ENCODE assay signal across 28 mouse cellular contexts in the genomic region with DNA sequence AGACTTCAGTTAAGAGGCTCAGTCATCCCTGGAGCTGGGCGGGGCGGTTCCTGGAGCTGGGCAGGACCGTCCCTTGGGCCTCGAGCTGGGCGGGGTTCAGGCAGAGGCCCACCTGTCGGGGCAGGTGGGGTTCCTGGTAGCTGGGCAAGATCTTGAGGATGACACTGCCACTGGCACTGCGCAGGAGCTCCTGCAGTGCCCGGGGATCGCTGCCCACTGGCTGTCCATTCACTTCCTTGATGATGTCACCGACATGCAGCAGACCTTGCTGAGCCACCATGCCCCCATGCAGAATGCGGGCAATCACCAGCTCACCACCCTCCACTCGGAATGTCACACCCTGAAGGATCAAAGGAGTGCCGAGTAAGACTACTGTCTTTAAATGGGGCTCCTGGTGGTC. TPM values are rescaled to one million over a fixed set of nuclear protein-coding genes. Genes with fewer than 3 reads are reported as not detected.
DNase-seq lines count a peak whose midpoint lies in the region; ATAC-seq and TF ChIP-seq lines count a peak whose summit lies in the region.
"Had no signal": no experiment of that assay in that cellular context is flagged by ENCODE, and none has a peak within 500 bp of the region (broad histone marks: within the 10 kb centered on the region; RNA-seq: fewer than 3 reads in every experiment).

No protein-coding gene starts in this region.

- H3K9me3 ChIP-seq in liver, embryonic 11.5 days (ENCODE audit: control insufficient read depth, low read length): no peaks in the 10 kb centered on the region
- H3K9me3 ChIP-seq: embryonic facial prominence, embryonic 12.5 days; embryonic facial prominence, embryonic 15.5 days; forebrain, embryonic 15.5 days; G1E; heart, embryonic 10.5 days; heart, embryonic 13.5 days had no signal

- no peak for TF ChIP-seq CTCF in cerebellum, adult 2 months (IDR thresholded peaks at IDR 0.05; ENCODE audit: borderline replicate concordance, insufficient read depth, low read depth, low read length)

- H3K4me3 ChIP-seq in cerebellum, adult 2 months (replicated peaks; ENCODE audit: insufficient read depth, low read depth, low read length): no peak overlapping the region
- no peak overlapping the region for H3K4me3 ChIP-seq in liver, embryonic 11.5 days (ENCODE audit: low read depth, low read length)
- H3K4me3 ChIP-seq: embryonic facial prominence, embryonic 12.5 days; embryonic facial prominence, embryonic 15.5 days; forebrain, embryonic 15.5 days; heart, adult 2 months; heart, embryonic 10.5 days; heart, embryonic 13.5 days had no signal

- no peak overlapping the region for H3K9ac ChIP-seq in liver, embryonic 11.5 days (ENCODE audit: low read depth, low read length)
- H3K9ac ChIP-seq: embryonic facial prominence, embryonic 12.5 days; embryonic facial prominence, embryonic 15.5 days; forebrain, embryonic 15.5 days; heart, embryonic 13.5 days; hindbrain, embryonic 14.5 days had no signal

- no peak overlapping the region for H3K27ac ChIP-seq in cerebellum, adult 2 months (ENCODE audit: insufficient read depth, low read length)
- H3K27ac ChIP-seq in liver, embryonic 11.5 days (ENCODE audit: low read depth, low read length): no peak overlapping the region
- H3K27ac ChIP-seq: embryonic facial prominence, embryonic 12.5 days; embryonic facial prominence, embryonic 15.5 days; forebrain, embryonic 15.5 days; heart, adult 2 months; heart, embryonic 10.5 days; heart, embryonic 13.5 days; hindbrain, embryonic 14.5 days; hindbrain, postnatal 0 days had no signal

- H3K36me3 ChIP-seq in liver, embryonic 11.5 days (ENCODE audit: control insufficient read depth, insufficient read depth, low read length): no peaks in the 10 kb centered on the region

- H3K4me2 ChIP-seq in liver, embryonic 11.5 days: no peak overlapping the region
- H3K4me2 ChIP-seq: embryonic facial prominence, embryonic 12.5 days; embryonic facial prominence, embryonic 15.5 days; forebrain, embryonic 15.5 days; heart, embryonic 13.5 days; hindbrain, embryonic 14.5 days had no signal

- 34% methylated on average over 13 of the region's 13 CpGs for WGBS in cerebellum, adult 2 months
- WGBS in liver, embryonic 11.5 days: 67% methylated on average over 13 of the region's 13 CpGs

- H3K27me3 ChIP-seq in cerebellum, adult 2 months (ENCODE audit: control insufficient read depth, insufficient read depth, low read length): no peaks in the 10 kb centered on the region
- H3K27me3 ChIP-seq in liver, embryonic 11.5 days (replicated peaks; ENCODE audit: control insufficient read depth, insufficient read depth, low read length): 0 out of 2 replicates have a peak, but pooled peaks cover 7% of the 10 kb centered on the region
- H3K27me3 ChIP-seq: forebrain, embryonic 15.5 days; Patski had no signal

- H3K4me1 ChIP-seq in cerebellum, adult 2 months (ENCODE audit: control insufficient read depth, insufficient read depth, low read length): peaks cover 8% of the 10 kb centered on the region; the same call in 1 of the 2 replicates
- peaks cover 11% of the 10 kb centered on the region for H3K4me1 ChIP-seq in liver, embryonic 11.5 days (replicated peaks; ENCODE audit: control insufficient read depth, insufficient read depth, low read length)
- H3K4me1 ChIP-seq: embryonic facial prominence, embryonic 12.5 days had no signal

- DNase-seq in cerebellum, adult 2 months: peak; percentile 43 to 64
- DNase-seq in cerebellum, adult 11 months: no peak
- DNase-seq in cerebellum, postnatal 36 days: peak; percentile 47 to 60
- DNase-seq in cerebellum, postnatal 4 days (ENCODE audit: low spot score in 2 of 2): no peak
- DNase-seq in liver: peak; percentile 48
- no peak for DNase-seq in liver, embryonic 11.5 days (ENCODE audit: low spot score)
- DNase-seq: adrenal gland, postnatal 10 days; adrenal gland, postnatal 36 days; B cell, adult 2 months; gastrocnemius, postnatal 10 days; gastrocnemius, postnatal 36 days; heart, adult 2 months; heart, postnatal 14 days; heart, postnatal 4 days; kidney, adult 11 months had no signal

- TF ChIP-seq POLR2A in cerebellum, adult 2 months (IDR thresholded peaks at IDR 0.05; ENCODE audit: borderline replicate concordance, insufficient read depth, low read length): no peak

- no peak for ATAC-seq in liver, embryonic 11.5 days (replicated peaks; ENCODE audit: low FRiP score)
- ATAC-seq: forebrain, embryonic 15.5 days; hindbrain, postnatal 0 days; inflammation-experienced regulatory T-cells, adult 6 months; Patski had no signal

RNA-seq across cellular contexts. Expression of a gene that starts 21.8 kb away (rescaled TPM):
- 0.38 and 0.63 TPM in 2 replicates for polyA plus RNA-seq in cerebellum, adult 2 months (2012; rRNA removed)
- 0.27 and 0.66 TPM in 2 replicates for polyA plus RNA-seq in liver, embryonic 11.5 days (2014; fragmentation: Nextera tagmentation; extraction: Ambion mirVana)
- polyA plus RNA-seq: G1E, Patski had no signal

RNA-seq across cellular contexts. Expression of a gene that starts 25.2 kb away (rescaled TPM):
- polyA plus RNA-seq in cerebellum, adult 2 months (2012; rRNA removed): 50.3 and 55.3 TPM in 2 replicates
- polyA plus RNA-seq in liver, embryonic 11.5 days (2014; fragmentation: Nextera tagmentation; extraction: Ambion mirVana): 12.1 and 12.8 TPM in 2 replicates

RNA-seq across cellular contexts. Expression of a gene that starts 34.8 kb away (rescaled TPM):
- 158 and 185 TPM in 2 replicates for polyA plus RNA-seq in cerebellum, adult 2 months (2012; rRNA removed)
- 2.6 and 3.2 TPM in 2 replicates for polyA plus RNA-seq in liver, embryonic 11.5 days (2014; fragmentation: Nextera tagmentation; extraction: Ambion mirVana)
- polyA plus RNA-seq: G1E had no signal

RNA-seq across cellular contexts. Expression of a gene that starts 38.0 kb away (rescaled TPM):
- not detected in 2 replicates for polyA plus RNA-seq in cerebellum, adult 2 months (2012; rRNA removed)
- polyA plus RNA-seq in liver, embryonic 11.5 days (2014; fragmentation: Nextera tagmentation; extraction: Ambion mirVana): not detected in 2 replicates
- polyA plus RNA-seq: embryonic facial prominence, embryonic 12.5 days; embryonic facial prominence, embryonic 15.5 days; forebrain, embryonic 11.5 days; forebrain, embryonic 15.5 days; heart, adult 2 months; heart, embryonic 10.5 days; heart, embryonic 13.5 days; heart, embryonic 16.5 days; hindbrain, embryonic 11.5 days; hindbrain, embryonic 14.5 days; hindbrain, postnatal 0 days; inflammation-experienced regulatory T-cells, adult 6 months; Patski had no signal

RNA-seq across cellular contexts. Expression of a gene that starts 44.6 kb away (rescaled TPM):
- 7.1 and 7.4 TPM in 2 replicates for polyA plus RNA-seq in cerebellum, adult 2 months (2012; rRNA removed)
- 1.0 and 2.4 TPM in 2 replicates for polyA plus RNA-seq in liver, embryonic 11.5 days (2014; fragmentation: Nextera tagmentation; extraction: Ambion mirVana)
- polyA plus RNA-seq: embryonic facial prominence, embryonic 12.5 days; embryonic facial prominence, embryonic 15.5 days; forebrain, embryonic 11.5 days; forebrain, embryonic 15.5 days; G1E; heart, adult 2 months; heart, embryonic 13.5 days; heart, embryonic 16.5 days; inflammation-experienced regulatory T-cells, adult 6 months; Patski had no signal

Comparison
In these comparisons a context has a peak if more than half of its experiments do, and no peak if none do; other contexts are left out.
1. DNase-seq: peak in cerebellum, adult 2 months (2 of 2), cerebellum, postnatal 36 days (2 of 2) and liver (single experiment); none in cerebellum, adult 11 months (single experiment), cerebellum, postnatal 4 days (0 of 2) and liver, embryonic 11.5 days (single experiment).
2. RNA of a gene that starts 34.8 kb away (polyA plus RNA-seq): 158 to 185 TPM in cerebellum, adult 2 months; 2.6 to 3.2 TPM in liver, embryonic 11.5 days; every median in the first group is over 10 times any median in the second.